Mouse (Mus musculus) erythroblast, embryonic 14.5 days (primary cell): Measurements from ENCODE around the gene Ucn2.

Experiments used
- GATA1 ChIP-seq: IDR thresholded peaks from 2 replicates; pipeline ENCODE4 v1.6.1; 2012; ENCODE audit warnings: low read length, inconsistent platforms, mixed read lengths
- TAL1 ChIP-seq: IDR thresholded peaks from 3 replicates; pipeline ENCODE4 v1.6.1; 2012; ENCODE audit warnings: low read length, inconsistent platforms, mixed read lengths

DNA sequence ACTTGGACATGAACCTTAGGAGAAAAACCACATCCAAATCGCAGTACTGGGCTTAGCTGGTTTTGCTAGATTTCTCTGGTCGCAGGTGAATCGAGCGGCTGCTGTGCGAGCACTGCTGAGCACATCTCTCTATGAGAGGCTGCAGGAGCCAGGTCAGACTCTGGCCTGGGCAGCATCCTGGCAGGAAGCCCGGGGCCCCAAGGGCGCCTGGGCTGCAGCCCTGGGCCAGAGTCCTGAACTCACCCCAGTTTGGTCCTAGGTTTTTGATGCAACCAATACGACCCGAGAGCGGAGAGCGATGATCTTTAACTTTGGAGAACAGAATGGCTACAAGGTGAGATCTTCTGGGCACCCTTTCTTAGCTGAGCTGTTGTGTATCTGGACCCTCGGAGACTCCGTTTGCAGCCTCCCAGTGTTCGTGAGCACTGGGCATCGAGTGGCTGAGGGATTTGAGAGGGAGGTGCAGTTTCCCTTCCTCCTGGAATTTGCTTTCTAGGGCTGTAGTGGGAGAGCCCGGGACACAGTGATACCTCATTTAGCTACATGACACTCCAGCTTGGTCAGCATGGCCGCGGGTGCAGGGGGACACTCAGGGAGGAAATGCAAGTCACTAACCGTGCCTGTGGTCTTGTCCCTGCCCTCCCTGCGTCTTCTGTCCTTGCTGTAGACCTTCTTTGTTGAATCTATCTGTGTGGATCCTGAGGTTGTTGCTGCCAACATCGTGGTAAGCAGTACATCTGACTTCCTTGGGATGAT is 21.4 kb downstream of the Ucn2 start:
- no peak for TF ChIP-seq TAL1
- TF ChIP-seq GATA1, result no peak
